Mouse (Mus musculus): Measurements from ENCODE around the gene Trmt61a. TPM values are rescaled to one million over a fixed set of nuclear protein-coding genes. Genes with fewer than 3 reads are reported as not detected.

Gene Trmt61a
- polyA plus RNA-seq (2017; shearing (Covaris generic)), result 15.8 TPM

DNA sequence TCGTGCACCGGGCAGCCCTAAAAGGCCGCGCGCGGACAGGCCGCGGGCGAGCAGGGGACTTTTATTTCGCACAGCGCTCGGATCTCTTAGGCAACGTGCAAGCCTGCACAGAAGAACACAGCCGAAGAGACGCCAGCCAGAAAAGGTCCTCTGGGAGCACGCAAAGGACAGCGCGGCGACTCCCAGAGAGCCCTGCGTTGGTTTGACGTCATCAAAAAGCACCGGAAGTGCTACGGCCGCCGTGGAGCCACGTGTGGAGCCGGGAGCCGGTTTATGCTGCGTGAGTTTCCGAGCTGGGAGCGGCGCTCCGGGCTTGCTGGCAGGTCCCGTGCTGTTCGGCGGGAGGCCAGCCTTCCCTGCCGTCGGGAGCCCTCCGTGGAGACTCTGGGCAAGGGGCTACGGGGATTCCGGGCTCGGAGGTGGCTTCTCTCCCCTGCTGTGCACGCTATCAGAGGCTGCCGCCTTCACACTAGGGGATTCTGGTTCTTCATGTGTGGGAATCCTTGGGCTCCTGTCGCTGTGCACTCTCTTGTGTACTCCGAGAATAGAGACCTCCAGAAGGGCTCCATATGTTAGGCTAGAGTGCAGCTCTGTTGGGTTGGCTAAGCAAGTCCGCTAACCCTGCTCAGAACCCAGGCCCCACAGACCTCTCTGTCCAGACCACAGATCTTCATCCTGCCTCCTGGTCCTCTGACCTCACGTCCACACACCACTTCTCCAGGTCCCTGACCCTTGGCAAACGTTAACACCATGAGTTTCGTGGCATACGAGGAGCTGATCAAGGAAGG is at the start of gene Trmt61a:
TSS of gene Trmt61a (plus strand) at position 224 of the 788 bp plus-strand sequence.

DNA sequence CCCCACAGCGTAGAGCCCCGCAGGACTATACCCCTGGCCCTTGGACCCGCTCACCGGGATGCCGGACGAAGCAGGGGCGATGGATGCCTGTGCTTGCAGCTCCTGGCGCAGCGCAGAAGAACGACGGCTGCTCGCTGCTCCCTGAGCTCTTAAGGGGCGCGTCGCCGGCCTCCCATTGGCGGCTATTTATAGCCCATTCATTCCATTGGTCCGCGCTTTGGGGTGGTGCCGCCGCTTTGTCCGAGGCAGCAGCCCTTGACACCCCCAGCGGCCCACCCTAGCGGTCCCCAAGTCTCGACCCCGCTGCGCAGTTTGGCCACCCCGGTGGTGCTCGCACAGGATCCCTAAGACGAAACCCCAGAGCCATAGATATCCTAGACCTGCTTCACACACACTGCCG is 5.7 kb upstream of the Trmt61a start, which contains the start of gene Ckb:
TSS of gene Ckb (minus strand) at position 163 of the 400 bp plus-strand sequence.

GRCm38 (mm10) chr12:111713004-111713651 is 35.2 kb downstream of the Trmt61a start, which contains the start of the genes Bag5 and Apopt1:
Bag5 (minus strand) TSS chr12:111713257.
Apopt1 (plus strand) TSS chr12:111713261.

Other genes with a start within 250 kb of the Trmt61a start
- gene Tnfaip2, start 235.6 kb upstream of the Trmt61a start, polyA plus RNA-seq (2017; shearing (Covaris generic)), result not detected
- gene Gm266, start 192.3 kb upstream of the Trmt61a start, polyA plus RNA-seq (2017; shearing (Covaris generic)), result not detected
- 1,072 TPM for gene Eif5, start 140.1 kb upstream of the Trmt61a start, polyA plus RNA-seq (2017; shearing (Covaris generic))
- 123 TPM for gene Mark3, start 103.6 kb upstream of the Trmt61a start, polyA plus RNA-seq (2017; shearing (Covaris generic))
- 26.9 TPM for gene Ckb, start 5.8 kb upstream of the Trmt61a start, polyA plus RNA-seq (2017; shearing (Covaris generic))
- gene Bag5, start 35.2 kb downstream of the Trmt61a start, polyA plus RNA-seq (2017; shearing (Covaris generic)), result 61.4 TPM
- 36.0 TPM for gene Apopt1, start 35.2 kb downstream of the Trmt61a start, polyA plus RNA-seq (2017; shearing (Covaris generic))
- gene Klc1, start 80.7 kb downstream of the Trmt61a start, polyA plus RNA-seq (2017; shearing (Covaris generic)), result 36.1 TPM
- gene Xrcc3, start 135.8 kb downstream of the Trmt61a start, polyA plus RNA-seq (2017; shearing (Covaris generic)), result 3.6 TPM
- gene Zfyve21, start 136.1 kb downstream of the Trmt61a start, polyA plus RNA-seq (2017; shearing (Covaris generic)), result 7.2 TPM
- gene Ppp1r13b, start 230.0 kb downstream of the Trmt61a start, polyA plus RNA-seq (2017; shearing (Covaris generic)), result 98.5 TPM

All from naive thymus-derived CD4-positive, alpha-beta T cell, adult 5 months (primary cell).